Mouse (Mus musculus) CH12.LX (cell line): ENCODE results near the gene Mrpl44. TPM values are rescaled to one million over a fixed set of nuclear protein-coding genes. Genes with fewer than 3 reads are reported as not detected.
A peak's percentile ranks its signal among the peaks of the same experiment; 100 is the strongest.

ENCODE experiments used
- DNase-seq: peaks from one replicate; pipeline ENCODE4 v3.0.0-alpha.2; 2013; ENCODE audit errors: extremely low read depth
- H3K27ac ChIP-seq: 2 replicates; pipeline ENCODE4 v1.5.1; 2012; ENCODE audit warnings: low read depth, mild to moderate bottlenecking, control low read depth, moderate library complexity; ENCODE audit not compliant: insufficient read depth
- H3K27me3 ChIP-seq: replicated peaks from 2 replicates; pipeline ENCODE3; 2012; ENCODE audit warnings: inconsistent platforms
- H3K36me3 ChIP-seq, 2 experiments: replicated peaks in 1 of 2; 2 replicates each; pipeline versions ENCODE3 to v1.6.1; 2012; ENCODE audit warnings: inconsistent platforms in 1 of 2, low read length in 1 of 2, mild to moderate bottlenecking in 1 of 2, mixed read lengths in 1 of 2, moderate library complexity in 1 of 2; ENCODE audit not compliant: control insufficient read depth in 1 of 2, insufficient read depth in 1 of 2
- H3K4me1 ChIP-seq, 2 experiments: 2 replicates each; pipeline ENCODE4 v1.6.1; 2012; ENCODE audit warnings: inconsistent platforms in 1 of 2, moderate library complexity in 1 of 2; ENCODE audit not compliant: insufficient read depth in 2 of 2, control insufficient read depth in 1 of 2
- H3K4me2 ChIP-seq: 2 replicates; pipeline ENCODE4 v1.6.1; 2012; ENCODE audit warnings: low read depth, mild to moderate bottlenecking, control low read depth; ENCODE audit not compliant: poor library complexity, insufficient read depth, severe bottlenecking
- H3K4me3 ChIP-seq, 3 experiments: fragments of 150-350 bp in 1 of 3; sonication (generic) in 1 of 3; replicated peaks in 1 of 3; 2 replicates each; pipeline versions ENCODE3 to v1.5.1; 2011 to 2012; ENCODE audit warnings: low read depth in 2 of 3, low read length in 2 of 3, mild to moderate bottlenecking in 2 of 3, moderate library complexity in 2 of 3, control low read depth in 1 of 3, improper control_type of control experiment in 1 of 3, inconsistent platforms in 1 of 3, mixed read lengths in 1 of 3; ENCODE audit not compliant: poor library complexity in 1 of 3
- H3K79me2 ChIP-seq: replicated peaks from 2 replicates; pipeline ENCODE4 v1.6.1; 2012; ENCODE audit warnings: mild to moderate bottlenecking, moderate library complexity; ENCODE audit not compliant: control insufficient read depth, poor library complexity, insufficient read depth, severe bottlenecking; ENCODE audit errors: extremely low read depth
- H3K9ac ChIP-seq: 2 replicates; pipeline ENCODE4 v1.6.1; 2012; ENCODE audit warnings: low read depth, mild to moderate bottlenecking, control low read depth, moderate library complexity; ENCODE audit not compliant: insufficient read depth
- H3K9me3 ChIP-seq: replicated peaks from 2 replicates; pipeline ENCODE3; 2012; ENCODE audit warnings: low read length, inconsistent platforms, mixed read lengths
- CHD1 ChIP-seq: IDR thresholded peaks from 2 replicates; pipeline ENCODE4 v1.6.1; 2012; ENCODE audit warnings: low read depth, low read length, improper control_type of control experiment, inconsistent platforms
- E2F4 ChIP-seq: IDR thresholded peaks from 2 replicates; pipeline ENCODE4 v1.6.1; 2011; ENCODE audit warnings: low read depth, low read length, improper control_type of control experiment; ENCODE audit not compliant: insufficient replicate concordance
- EP300 ChIP-seq: IDR thresholded peaks from 2 replicates; pipeline ENCODE4 v1.6.1; 2011; ENCODE audit warnings: low read length, improper control_type of control experiment
- ETS1 ChIP-seq: conservative IDR thresholded peaks from 2 replicates; pipeline ENCODE4 v1.6.1; 2012; ENCODE audit warnings: low read depth, mild to moderate bottlenecking, inconsistent platforms, low read length, improper control_type of control experiment, moderate library complexity
- GABPA ChIP-seq: IDR thresholded peaks from 2 replicates; pipeline ENCODE4 v1.6.1; 2012; ENCODE audit warnings: low read depth, low read length, improper control_type of control experiment, inconsistent platforms; ENCODE audit not compliant: insufficient replicate concordance
- IRF4 ChIP-seq: IDR thresholded peaks from 2 replicates; pipeline ENCODE4 v1.6.1; 2014; ENCODE audit warnings: low read depth, mild to moderate bottlenecking, inconsistent platforms, low read length, improper control_type of control experiment
- JUN ChIP-seq: IDR thresholded peaks from 2 replicates; pipeline ENCODE4 v1.6.1; 2011; ENCODE audit warnings: low read depth, mild to moderate bottlenecking, low read length, improper control_type of control experiment, moderate library complexity; ENCODE audit not compliant: insufficient read depth
- JUND ChIP-seq: conservative IDR thresholded peaks from 2 replicates; pipeline ENCODE4 v1.6.1; 2011; ENCODE audit warnings: low read depth, low read length, improper control_type of control experiment
- KAT2A ChIP-seq: IDR thresholded peaks from 2 replicates; pipeline ENCODE4 v1.6.1; 2012; ENCODE audit warnings: low read length, improper control_type of control experiment, inconsistent platforms; ENCODE audit not compliant: insufficient replicate concordance
- MAFK ChIP-seq: IDR thresholded peaks from 2 replicates; pipeline ENCODE4 v1.6.1; 2011; ENCODE audit warnings: low read length, improper control_type of control experiment; ENCODE audit not compliant: insufficient replicate concordance
- MAX ChIP-seq: IDR thresholded peaks from 2 replicates; pipeline ENCODE4 v1.6.1; 2011; ENCODE audit warnings: low read length, improper control_type of control experiment
- MEF2A ChIP-seq: IDR thresholded peaks from 2 replicates; pipeline ENCODE4 v1.6.1; 2014; ENCODE audit warnings: low read depth, mild to moderate bottlenecking, inconsistent platforms, low read length, improper control_type of control experiment, borderline replicate concordance
- MYC ChIP-seq: IDR thresholded peaks from 2 replicates; pipeline ENCODE4 v1.6.1; 2011; ENCODE audit warnings: low read depth, mild to moderate bottlenecking, improper control_type of control experiment, low read length
- PAX5 ChIP-seq: IDR thresholded peaks from 2 replicates; pipeline ENCODE4 v1.6.1; 2012; ENCODE audit warnings: low read length, inconsistent platforms, mixed read lengths
- RAD21 ChIP-seq: IDR thresholded peaks from 2 replicates; pipeline ENCODE4 v1.6.1; 2011; ENCODE audit warnings: low read depth, mild to moderate bottlenecking, low read length, improper control_type of control experiment, moderate library complexity
- RCOR1 ChIP-seq: conservative IDR thresholded peaks from 2 replicates; pipeline ENCODE4 v1.6.1; 2012; ENCODE audit warnings: low read depth, mild to moderate bottlenecking, inconsistent platforms, low read length, improper control_type of control experiment
- SIN3A ChIP-seq: IDR thresholded peaks from 2 replicates; pipeline ENCODE4 v1.6.1; 2012; ENCODE audit warnings: low read length, improper control_type of control experiment, inconsistent platforms
- UBTF ChIP-seq: IDR thresholded peaks from 2 replicates; pipeline ENCODE4 v1.6.1; 2012; ENCODE audit warnings: low read depth, mild to moderate bottlenecking, inconsistent platforms, low read length, improper control_type of control experiment, moderate library complexity
- USF2 ChIP-seq: conservative IDR thresholded peaks from 2 replicates; pipeline ENCODE4 v1.6.1; 2011; ENCODE audit warnings: low read depth, low read length, improper control_type of control experiment
- ZC3H11A ChIP-seq: IDR thresholded peaks from 2 replicates; pipeline ENCODE4 v1.6.1; 2012; ENCODE audit warnings: low read depth, mild to moderate bottlenecking, inconsistent platforms, low read length, improper control_type of control experiment
- ZMIZ1 ChIP-seq: IDR thresholded peaks from 2 replicates; pipeline ENCODE4 v1.6.1; 2012; ENCODE audit warnings: low read depth, mild to moderate bottlenecking, inconsistent platforms, low read length, improper control_type of control experiment
- ZNF384 ChIP-seq: IDR thresholded peaks from 2 replicates; pipeline ENCODE4 v1.6.1; 2012; ENCODE audit warnings: low read depth, low read length, improper control_type of control experiment, inconsistent platforms
- dilution Hi-C: fragments of 300-500 bp; cut with MboI; formaldehyde crosslinking; loops from 2 replicates; pipeline ENCODE4 v1.14.3; 2020; ENCODE audit warnings: low sequenced_read_pairs; ENCODE audit not compliant: extremely low pct_unique_long_range_greater_than_20kb, extremely low pct_ligation_motif_present
- in situ Hi-C: fragments of 300-500 bp; cut with MboI; formaldehyde crosslinking; loops from 3 replicates; pipeline ENCODE4 v1.14.3; 2019; ENCODE audit warnings: low sequenced_read_pairs, low pct_ligation_motif_present, low pct_unique_long_range_greater_than_20kb, mixed read lengths
- polyA plus RNA-seq: library from polyadenylated mRNA; unstranded; fragments of >175 nt; gene quantifications from 2 replicates; pipeline ENCODE4 v1.2.1, GENCODE M21; 2012; ENCODE audit warnings: low read depth; ENCODE audit not compliant: insufficient read length
- total RNA-seq, 2 experiments: library from RNA; depleted of rRNA; stranded (reverse); fragments of 300-350 nt in 1 of 2; fragments of >200 nt in 1 of 2; gene quantifications; 2 replicates each; pipeline ENCODE4 v1.2.3; 2012 to 2014

The Mrpl44 gene
- total and polyA plus RNA-seq, 3 experiments, result 63.7 to 129 (median 84.3) TPM

- TF ChIP-seq GABPA (no peak), MYC (no peak), JUN (no peak), KAT2A (no peak), PAX5 (no peak), JUND (no peak), MAFK (no peak), RAD21 (no peak), UBTF (no peak), CHD1 (no peak), ZNF384 (no peak), ETS1 (no peak)
- TF ChIP-seq, all 38 proteins: peak for 0
- Histone ChIP-seq H3K4me3 (peak overlapping the region; percentile 16 to 99 (median 87)), H3K4me1 (peaks cover 3 to 57% of the 10 kb centered on the region in 2 experiments; a peak in 3 of 4 replicates), H3K36me3 (peaks cover 5 to 25% of the 10 kb centered on the region in 2 experiments), H3K9me3 (no peaks in the 10 kb centered on the region), H3K9ac (peak overlapping the region; percentile 48), H3K27me3 (no peaks in the 10 kb centered on the region), H3K4me2 (peak overlapping the region; percentile 69), H3K27ac (no peak overlapping the region), H3K79me2 (peaks cover 42% of the 10 kb centered on the region)
- dilution Hi-C loops, result no loop called here
- in situ Hi-C loops, result loop anchor here (25.0 kb wide), 1 partner anchor 728 kb away; no protein-coding TSS in a partner anchor
- DNase-seq, result no peak
Measured at GRCm38 (mm10) chr1:79759436-79759972, 16.3 kb upstream of the Mrpl44 start.

- H3K27me3 ChIP-seq, result no peaks in the 10 kb centered on the region
- H3K9me3 ChIP-seq, result no peaks in the 10 kb centered on the region
- H3K4me3 ChIP-seq, result peak overlapping the region; percentile 87 to 99 (median 96)
- peaks cover 38% of the 10 kb centered on the region for H3K79me2 ChIP-seq
- dilution Hi-C loops (no loop called here), in situ Hi-C loops (loop anchor here (25.0 kb wide), 1 partner anchor 727 kb away; no protein-coding TSS in a partner anchor)
- H3K4me2 ChIP-seq, result peak overlapping the region; percentile 77
- no peak for TF ChIP-seq ZMIZ1
- TF ChIP-seq E2F4, result no peak
- no peak for TF ChIP-seq UBTF
- TF ChIP-seq ZC3H11A, result no peak
- TF ChIP-seq IRF4, result no peak
- TF ChIP-seq SIN3A, result no peak
- no peak for TF ChIP-seq USF2
- no peak for TF ChIP-seq MAX
- TF ChIP-seq ETS1, result no peak
- no peak for TF ChIP-seq RAD21
- TF ChIP-seq MYC, result no peak
- no peak for TF ChIP-seq JUND
- TF ChIP-seq EP300, result no peak
- TF ChIP-seq MEF2A, result no peak
- no peak for TF ChIP-seq RCOR1
- H3K9ac ChIP-seq, result peak overlapping the region; percentile 89
- H3K27ac ChIP-seq, result no peak overlapping the region
- H3K4me1 ChIP-seq, result peaks cover 6 to 68% of the 10 kb centered on the region in 2 experiments
- peaks cover 5 to 16% of the 10 kb centered on the region in 2 experiments for H3K36me3 ChIP-seq
- DNase-seq, result no peak
Measured at GRCm38 (mm10) chr1:79760656-79761055, 15.2 kb upstream of the Mrpl44 start.
